Mouse (Mus musculus): ENCODE measurements around the gene Wfdc12.
"Not testable (repeated sequence)": the region's sequence is repeated elsewhere in the genome, so short reads cannot be mapped to it uniquely, and the experiment has no call there.

Gene Wfdc12

DNA sequence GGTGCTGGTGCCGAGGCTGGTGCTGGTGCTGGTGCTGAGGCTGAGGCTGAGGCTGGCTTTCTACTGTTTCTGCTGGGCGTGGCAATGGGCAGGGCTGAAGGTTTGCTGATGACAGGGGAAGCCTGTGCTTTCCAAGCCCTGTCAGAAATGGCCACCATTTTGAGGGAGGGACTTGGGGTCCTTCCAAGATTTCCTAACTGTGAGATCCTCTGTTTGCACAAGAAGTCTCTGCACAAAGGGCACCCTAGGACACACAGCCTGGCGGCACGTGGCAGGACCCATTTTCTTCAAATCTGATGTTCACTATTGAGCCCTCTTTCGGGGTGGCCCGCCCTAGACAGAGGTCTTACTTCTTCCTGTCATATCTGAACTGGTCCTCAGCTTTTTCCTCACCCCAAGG, at the start of gene Wfdc12:
Wfdc12 (minus strand) TSS at position 33 of the 400 bp plus-strand sequence.
- DNase-seq, result no peak

DNA sequence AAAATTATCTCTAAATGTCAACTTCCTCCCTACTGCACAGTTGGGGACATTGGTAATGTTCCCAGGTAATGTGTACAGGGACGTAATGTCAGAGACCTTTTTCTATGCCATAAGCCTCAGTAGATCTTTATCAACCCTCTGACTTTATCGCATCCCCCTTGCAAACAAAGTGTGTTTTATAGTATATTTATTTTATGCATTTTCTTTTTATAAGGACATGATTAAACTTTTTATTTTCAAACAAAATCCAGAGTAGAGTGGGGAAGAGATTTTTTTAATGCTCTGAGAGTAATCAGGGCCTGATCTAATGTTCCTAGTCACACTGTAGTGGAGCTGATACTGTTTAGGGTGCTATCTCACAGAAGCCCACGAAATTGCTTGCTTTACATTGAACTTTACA, 48.0 kb upstream of the Wfdc12 start, which contains the start of gene Svs2:
Svs2 (minus strand) TSS at position 101 of the 400 bp plus-strand sequence.
- DNase-seq, result no peak

DNA sequence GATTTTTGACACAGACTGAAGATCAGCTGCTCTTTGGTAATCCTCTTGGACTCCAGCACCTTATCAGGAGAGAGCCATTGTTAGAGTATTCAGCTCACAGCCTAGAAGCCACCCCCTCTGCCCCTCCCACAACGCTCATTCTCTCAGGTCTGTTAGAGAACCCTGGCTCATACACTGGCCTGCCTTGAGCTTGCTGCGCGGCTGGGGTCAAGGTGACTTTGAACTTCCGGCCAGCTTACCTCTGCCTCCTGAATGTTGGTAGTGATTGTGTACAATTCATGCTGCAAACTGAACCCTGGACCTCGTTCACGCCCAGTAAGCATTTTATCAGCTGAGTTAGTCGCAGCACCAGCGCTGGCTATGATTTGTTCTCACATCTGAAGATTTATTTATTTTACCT, 42.3 kb upstream of the Wfdc12 start:
- DNase-seq, result no peak

DNA sequence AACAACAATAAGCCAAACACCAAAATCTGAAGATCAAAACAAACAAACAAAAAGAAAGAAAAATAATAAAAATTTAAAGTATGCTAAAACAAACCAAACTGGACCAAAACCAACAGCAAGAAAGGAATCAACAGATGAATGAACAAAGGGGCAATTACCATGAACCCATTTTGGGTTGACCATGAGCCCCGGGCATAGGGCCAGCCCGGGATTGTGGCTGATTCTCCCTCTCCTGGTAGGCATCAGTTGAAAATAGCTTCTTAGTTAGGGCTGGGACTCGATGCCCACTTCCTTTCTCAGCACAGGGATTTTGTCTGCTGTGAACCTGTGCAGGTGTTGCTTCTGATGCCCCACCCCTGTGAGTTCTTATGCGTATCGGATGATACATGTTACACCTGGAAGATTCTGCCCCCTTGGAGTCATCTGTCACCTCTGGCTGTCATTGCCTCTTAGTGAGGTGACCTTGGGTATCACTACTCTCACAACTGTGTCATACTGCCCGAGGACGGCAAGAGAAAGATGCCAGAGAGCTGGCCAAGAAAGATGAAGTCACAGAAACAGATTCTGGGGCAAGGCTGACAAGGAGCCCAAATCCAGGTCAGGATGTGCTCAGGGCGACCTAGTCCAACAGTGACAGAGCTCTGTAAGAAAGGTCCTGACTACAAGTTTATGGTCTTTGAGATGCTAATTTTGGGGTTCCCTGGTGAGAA, 38.1 kb upstream of the Wfdc12 start:
- DNase-seq, result no peak

DNA sequence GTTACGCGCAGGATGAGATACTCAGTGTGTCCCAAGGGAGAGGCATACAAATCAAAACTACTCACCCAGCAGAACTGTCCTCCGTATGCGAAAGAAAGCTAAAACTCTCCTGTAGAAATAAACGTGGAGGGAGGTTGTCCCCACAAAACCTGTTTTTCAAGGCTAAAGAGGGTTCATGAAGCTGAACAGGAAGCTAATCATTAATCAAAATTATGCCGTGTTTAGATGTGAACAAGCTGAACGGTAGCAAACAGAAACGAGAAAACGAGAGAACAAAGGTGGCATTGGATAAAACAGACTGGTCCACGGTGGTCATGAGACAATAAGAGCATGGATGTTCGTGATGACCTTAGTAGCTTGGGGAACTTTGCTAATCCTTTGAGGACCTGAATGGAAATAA, 31.1 kb upstream of the Wfdc12 start, which contains the start of gene Wfdc15b:
Wfdc15b (minus strand) TSS at position 139 of the 400 bp plus-strand sequence.
- no peak for DNase-seq

DNA sequence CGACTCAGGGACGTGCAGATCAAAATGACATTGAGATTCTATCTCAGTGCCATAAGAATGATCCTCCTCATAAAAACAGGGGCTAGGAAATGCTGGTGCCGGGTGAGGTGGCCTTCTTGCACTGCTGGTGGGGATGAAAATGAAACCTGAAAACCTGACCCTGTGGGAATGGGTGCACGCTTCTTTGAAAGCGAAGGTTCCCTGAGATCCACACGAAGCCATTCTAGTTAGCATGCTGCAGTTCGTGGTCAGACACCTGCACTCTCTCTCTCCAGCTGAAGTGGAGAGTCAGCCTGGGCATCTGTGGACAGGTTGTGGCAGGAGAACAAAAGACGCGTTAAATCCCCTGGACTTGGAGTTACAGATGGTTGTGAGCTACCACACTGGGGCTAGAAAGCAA, 28.9 kb upstream of the Wfdc12 start:
- DNase-seq, result no peak

DNA sequence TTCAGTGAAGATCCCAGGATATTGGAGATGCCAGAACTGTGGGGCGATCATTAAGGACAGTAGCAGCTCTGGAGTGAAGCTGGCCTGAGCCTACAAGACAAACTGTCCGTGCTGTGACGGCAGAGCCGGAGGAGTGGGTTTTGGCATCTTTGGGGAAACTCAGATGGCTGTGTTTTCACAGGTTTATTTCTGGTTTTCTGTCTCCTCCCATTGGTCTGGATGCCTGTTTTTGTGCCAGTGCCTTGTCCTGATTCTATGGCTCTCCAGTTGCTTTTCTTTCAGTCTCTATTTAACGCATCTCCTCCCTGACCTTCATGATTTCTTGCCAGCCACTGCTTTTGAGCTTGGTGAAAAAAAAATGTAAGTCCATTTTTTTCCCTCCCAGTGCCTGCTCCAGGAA, 22.3 kb upstream of the Wfdc12 start:
- no peak for DNase-seq

DNA sequence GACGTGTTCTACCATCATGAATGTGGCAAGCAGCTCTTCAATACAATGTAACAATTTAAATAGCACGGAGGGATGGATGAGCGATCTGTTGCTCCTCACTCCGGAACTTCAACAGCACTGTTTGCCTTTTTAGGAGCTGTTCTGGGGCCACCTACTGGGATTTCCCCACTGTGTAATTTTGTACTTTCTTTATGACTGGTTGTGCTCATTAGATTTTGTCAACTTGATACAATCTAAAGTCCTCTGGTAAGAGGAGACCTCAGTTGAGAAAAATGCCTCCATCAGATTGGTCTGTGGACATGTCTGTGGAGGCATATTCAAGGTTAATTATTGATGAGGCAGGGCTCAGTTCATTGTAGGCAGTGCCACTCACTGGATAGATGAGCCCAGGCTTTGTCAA, 20.5 kb upstream of the Wfdc12 start:
- no peak for DNase-seq

DNA sequence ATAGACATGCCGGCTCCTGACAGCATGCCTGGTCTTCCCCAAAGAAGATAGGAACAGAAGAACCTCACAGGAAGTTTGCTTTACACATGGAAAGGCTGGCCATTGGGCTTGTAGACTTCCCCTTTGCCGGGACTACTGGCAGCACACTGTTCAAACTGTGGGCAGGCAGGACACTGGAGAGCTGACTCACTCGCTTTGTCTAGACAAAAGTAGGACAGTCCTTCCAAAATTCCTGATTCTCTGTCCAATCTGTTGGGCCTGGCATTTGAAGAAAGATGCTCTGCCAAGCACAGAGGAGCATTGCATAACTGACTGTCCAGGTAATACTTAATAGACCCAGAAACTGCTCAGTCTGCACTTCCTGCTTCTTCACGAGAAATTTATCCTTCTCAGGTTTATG, 16.3 kb upstream of the Wfdc12 start:
- peak; percentile 84 for DNase-seq

DNA sequence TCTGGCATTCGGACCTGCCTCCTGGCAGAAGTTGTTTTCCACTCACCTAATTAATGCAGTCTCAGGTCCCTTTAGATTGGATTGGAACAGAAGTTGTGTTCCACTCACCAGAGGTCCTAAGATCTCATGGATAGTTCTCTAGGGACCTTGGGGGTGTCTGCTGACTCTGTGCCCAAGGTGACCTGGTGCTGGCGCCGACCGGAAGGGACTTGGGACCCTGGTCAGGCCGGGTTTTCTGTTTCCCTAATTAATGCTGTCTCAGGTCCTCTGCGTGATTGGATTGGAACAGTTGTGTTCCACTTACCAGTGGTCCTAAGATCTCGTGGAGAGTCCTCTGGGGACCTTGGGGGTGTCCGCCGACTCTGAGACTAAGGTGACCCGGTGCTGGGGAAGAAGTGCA, 15.6 kb upstream of the Wfdc12 start:
- not testable (repeated sequence) for DNase-seq

DNA sequence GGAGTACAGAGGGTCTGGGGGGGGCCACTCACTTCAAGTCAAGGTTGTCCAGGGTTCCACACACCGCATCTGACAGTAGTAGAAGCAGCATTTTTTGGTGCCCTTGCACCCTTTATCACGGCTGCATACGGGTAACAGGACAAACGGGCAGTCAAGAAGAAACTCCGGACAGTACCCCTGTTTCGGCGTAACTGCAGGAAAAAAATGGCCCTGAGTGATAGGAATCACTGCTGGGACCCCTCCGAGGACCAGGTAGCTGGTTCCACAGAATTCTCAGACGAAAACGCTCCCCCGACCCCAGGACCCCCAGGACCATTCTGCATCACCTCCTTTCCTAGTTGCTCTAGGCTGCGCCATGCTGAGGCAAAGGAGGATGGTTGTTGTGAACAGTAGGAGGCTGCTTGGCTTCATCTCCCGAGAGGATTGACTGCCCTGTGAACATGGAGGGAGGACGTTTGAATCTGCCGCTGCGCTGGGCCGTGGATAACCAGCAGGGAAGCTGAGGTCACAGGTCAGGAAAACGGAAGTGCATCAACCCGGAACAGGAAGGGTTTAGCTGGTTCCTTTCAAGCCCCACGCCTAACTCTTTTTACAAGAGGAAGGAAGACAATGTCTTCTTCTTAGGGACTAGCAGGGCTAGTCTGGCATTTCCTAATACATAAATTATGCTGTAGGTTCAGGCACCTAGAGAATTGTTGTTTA, 9.4 kb upstream of the Wfdc12 start, which contains the start of gene Wfdc15a:
Wfdc15a (minus strand) TSS at position 505 of the 702 bp plus-strand sequence.
- DNase-seq, result no peak

DNA sequence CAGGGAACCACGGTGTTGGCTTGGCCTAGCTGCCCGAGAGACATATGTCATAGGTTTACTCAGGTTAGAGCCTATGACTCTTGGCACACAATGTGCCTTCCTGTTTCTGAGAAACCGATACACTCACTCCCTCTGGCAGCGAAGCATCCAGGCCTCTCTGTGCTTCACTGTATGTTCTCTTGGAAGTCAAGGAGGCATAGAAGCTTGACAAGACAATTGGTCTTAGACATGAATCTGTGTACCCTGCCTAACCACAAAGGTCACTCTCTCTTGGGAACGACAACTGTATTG, 6.2 kb upstream of the Wfdc12 start:
- DNase-seq, result no peak

DNA sequence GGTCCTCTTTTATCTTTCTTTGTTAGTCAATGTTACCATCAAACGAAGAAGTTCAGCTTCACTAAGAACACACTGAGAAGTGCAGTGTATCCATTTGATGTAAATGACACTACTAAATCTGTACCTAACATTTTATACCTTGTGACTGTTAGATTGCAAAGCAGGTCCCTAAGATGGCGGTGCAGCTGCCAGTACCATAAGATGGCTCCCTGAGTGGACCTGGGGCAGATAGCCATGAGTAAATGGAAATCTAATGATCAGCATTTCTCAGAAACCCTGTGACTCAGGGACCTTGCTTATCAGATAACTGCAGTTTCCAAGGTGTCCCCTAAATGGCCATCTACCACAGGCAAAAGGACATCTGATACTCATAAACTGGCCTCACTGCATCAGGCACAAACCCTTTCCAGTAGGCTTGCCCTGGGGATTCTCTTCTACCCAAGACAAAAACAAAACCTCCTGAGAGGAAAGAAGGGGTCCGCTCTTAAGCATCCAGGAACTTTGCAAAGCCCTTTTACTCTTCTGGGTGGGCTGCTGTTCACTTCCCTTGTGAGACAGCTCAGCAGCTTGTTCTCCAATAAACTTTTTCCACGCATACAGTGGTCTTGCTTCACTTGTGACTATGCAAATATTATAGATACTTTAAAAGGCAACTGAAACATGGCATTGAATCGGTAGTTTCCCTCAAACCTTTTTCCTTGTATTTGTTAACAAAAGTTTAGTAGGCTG, 5.7 kb upstream of the Wfdc12 start:
- DNase-seq, result no peak

DNA sequence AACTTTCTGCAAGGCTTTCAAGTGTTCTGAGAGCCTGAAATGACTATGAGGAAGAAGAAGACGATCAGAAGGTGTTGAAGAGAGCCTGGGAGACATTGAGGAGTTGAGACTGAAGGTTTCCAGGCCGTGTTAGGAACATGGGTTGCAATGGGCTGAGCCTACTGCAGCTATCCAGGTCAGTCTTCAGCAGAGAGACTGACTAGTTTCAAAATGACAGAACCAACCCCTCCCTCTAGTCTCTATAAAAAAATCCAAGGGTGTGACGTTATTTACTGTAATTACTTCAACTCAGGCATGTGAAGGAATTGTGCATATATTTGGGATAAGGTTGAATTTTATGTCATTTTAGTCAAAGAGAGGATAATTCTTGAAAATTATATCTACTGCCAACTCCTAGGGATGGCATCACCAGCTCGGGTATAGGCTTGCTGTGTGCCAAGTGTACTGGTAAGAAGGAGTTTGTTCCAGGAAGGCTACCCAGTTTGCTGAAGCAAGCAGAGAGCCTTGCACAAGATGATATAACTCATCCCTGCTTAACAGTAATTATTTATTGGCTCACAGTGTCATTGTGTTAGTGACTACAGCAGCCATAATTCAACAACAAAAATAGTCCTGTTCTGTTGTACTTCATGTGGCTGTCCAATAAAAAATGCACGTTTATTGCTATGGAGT, 4.7 kb upstream of the Wfdc12 start:
- no peak for DNase-seq

DNA sequence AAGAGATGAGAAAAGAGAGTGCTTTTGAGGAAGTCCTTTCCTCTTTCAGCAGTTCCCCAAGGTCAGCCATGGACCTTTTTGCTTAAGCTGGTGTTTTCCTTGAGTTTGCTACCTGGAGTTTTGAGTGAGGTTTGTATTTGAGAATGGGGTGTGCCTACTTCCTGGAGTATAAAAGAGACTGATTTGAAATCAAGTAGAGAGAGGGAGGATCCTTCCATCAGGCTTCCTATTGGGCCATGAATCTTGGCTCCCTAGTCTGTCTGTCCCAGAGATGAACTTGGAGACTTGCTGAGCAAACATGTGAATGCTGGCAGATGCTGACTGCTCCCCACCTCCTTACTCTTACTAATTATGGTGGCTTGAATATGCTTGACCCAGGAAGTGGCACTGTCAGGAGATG, 1.9 kb upstream of the Wfdc12 start:
- no peak for DNase-seq

DNA sequence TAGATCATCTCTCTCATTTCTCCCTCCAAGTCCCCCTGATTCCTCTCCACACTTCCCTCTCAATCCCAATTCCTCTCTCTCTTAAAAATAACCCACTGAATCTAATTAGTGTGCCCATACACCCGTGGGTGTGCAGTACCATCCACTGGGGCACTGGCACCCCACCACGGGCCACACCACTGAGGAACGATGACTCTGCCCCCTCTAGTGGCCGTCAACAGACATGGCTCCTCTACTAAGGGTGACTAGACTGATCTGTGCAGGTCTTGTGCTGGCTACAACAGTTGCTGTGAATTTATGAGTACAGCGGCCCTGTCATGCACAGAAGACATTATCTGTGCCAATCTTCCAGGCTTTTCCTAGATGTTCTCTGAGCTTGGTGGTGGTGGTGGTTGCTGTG, 1.7 kb downstream of the Wfdc12 start:
- DNase-seq, result no peak

DNA sequence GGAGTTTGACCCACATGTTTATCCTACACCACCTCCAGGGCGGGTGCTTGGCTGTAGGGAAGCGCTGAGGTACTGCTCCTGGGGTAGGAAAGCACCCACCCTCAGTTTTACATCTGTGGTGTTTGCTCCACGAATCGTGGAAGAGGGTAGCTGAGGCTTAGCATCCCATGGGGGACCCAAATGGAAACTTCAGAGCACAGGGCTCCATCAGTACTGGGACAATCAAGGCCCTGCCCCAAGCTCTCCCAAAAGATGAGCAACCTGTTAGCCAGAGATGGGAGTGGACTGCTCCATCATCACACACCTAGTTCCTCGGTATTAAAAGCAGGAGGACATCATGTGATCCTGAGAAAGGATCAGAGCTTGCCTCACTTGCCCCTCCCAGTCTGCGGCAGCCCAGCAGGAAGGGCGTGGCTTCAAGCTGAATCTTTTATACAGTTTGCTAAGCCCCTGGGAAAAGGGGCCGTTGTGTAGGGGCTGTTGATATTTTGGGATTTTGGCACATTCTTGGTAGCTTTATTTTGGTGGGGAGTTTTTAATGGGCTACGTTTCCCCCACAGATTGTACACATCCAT, 6.2 kb downstream of the Wfdc12 start:
- DNase-seq, result no peak

DNA sequence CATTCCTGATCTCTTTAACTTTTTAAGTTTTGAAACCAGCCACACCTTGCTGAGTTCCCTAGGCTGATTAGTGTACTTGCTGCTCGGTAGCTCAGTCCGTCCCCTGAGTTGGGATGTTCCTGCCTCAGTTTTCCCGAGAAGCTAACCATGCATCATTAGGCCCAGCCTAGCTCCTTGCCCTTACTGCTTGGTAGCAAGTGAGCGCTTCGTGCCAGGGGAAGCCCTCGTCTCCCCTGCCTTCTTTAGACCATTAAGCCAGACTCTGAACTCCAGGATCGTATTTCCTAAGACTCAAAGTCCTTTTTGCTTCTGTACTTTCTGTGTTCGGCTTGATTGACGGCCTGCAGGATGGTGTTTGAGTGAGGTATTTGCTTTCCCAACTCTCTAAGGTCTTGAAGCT, 7.1 kb downstream of the Wfdc12 start:
- no peak for DNase-seq

DNA sequence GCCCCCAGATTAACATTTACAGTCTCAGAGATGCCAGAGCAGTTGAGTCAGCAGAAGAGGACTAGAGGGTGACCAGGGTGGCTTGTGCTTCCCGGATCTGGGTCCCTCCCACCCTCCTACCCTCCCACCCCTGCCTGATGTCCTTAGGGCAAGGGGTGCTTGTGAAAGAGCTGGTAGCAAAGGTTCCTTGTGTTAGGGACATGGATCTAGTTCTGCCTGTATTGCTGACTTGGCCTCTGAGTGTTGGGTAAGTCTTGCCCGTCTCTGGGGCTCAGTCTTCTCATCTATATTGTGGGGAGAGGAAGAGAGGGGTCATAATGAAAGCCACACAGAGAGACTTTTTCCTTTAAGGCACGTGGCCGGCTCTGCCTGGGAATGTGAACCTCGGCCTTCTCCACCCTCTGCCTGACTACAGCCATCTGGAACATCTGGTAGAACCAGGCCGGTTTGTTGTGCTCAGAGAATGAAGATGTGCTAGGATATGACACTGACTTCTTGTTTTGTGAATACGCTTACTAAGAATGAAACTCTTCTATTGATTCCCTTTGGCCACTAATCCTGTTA, 7.6 kb downstream of the Wfdc12 start, which contains the start of gene Wfdc5:
Wfdc5 (minus strand) TSS at position 51 of the 564 bp plus-strand sequence.
- no peak for DNase-seq

DNA sequence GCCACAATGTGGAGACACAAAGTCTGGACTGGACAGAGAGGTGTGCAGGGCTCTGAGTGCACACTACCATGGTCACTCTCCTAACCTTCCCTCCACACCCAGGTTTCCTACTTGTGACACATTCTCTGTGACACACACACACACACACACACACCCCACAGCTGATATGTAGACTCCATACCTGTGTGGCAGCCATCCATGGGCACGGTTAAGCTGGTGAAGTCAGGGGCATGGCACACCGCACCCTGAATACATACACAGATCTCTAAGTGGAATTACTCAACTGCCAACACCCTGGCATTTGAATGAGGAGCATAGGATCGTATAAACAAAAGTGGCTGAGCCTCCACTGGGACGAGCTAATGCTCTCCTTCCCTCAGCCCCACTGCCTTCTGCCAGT, 9.6 kb downstream of the Wfdc12 start:
- no peak for DNase-seq

DNA sequence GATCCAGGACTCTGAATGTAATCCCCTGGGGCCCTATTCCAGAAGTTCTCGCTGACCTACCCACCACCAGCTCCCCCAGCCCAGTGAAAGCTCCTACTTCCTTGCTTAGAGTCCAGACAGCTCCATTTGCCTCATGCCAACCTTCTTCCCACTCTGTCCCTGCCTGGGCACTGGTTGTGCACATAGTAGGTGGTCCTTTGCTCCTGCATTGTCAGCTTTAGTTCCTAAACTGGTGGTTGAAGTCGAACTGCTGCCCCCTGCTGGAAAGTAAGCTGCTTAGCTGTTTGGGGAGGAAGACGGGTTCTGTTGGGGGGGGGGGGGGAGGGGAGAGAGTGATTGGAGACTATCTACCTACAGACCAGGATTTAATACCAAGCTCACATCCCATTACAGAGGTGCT, 10.3 kb downstream of the Wfdc12 start:
- no peak for DNase-seq

DNA sequence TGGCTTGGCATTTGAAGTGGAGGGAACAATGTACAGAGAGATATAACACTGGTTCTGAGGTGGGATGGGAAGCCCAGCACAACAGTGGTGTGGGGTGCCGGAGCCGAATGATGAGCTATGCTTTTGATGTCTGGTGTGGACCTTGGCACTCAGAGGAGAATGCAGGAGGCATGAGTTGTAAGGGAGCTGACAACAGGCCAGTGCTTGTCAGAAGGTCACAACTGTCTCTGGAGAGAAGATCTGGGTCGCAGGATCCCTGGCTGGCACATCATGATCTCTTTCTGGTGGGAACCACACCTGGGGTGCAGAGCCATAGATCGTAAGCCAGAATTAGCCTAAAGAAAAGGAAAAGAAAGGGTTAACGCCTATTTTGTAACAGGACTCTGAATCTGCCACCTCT, 12.6 kb downstream of the Wfdc12 start:
- no peak for DNase-seq

DNA sequence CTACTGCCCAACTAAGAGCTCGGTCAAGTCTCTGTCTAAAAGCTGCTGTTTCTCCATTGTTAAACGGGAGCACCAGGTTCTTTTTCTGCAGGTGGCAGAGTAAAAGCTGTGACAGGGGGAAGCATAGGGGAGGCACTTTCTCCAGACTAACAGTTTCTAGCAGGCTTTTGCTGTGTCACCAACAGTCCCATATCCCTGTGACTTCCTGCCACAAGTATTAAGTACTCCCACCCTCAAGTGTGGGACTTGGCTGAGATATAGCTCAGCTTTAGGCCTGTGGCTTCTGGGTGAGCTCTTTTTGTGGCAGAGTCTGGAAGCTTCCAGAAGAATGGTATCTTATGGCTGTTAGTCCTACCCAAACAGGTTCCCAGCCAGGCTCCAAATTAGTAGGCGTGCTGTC, 14.6 kb downstream of the Wfdc12 start:
- DNase-seq, result no peak

All from cerebellum, adult 11-12 months (tissue).